Mouse (Mus musculus): ENCODE results near the gene Cpm. TPM values are rescaled to one million over a fixed set of nuclear protein-coding genes. Genes with fewer than 3 reads are reported as not detected.

The Cpm gene
- polyA plus RNA-seq, 1 experiment from 2014 or later = 3.1 TPM

DNA sequence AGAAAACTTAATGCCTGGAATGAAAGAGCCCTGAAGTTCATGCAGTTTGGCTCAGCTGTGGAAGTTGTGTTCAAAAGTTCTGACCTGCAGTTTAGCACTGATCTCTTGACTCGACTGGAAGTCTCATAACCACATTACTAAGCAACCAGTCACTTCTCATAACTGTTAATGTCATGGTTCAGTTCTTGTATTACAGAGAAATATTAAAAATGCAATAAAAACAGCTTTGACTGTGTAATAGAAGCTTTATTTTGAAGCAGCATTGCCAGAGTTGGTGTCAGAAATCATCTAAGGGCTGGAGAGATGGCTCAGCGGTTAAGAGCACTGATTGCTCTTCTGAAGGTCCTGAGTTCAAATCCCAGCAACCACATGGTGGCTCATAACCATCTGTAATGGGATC is 1.5 kb downstream of the Cpm start:
- no peak overlapping the region for H3K4me3 ChIP-seq
- no peaks in the 10 kb centered on the region for H3K36me3 ChIP-seq
- WGBS = 72% methylated on average over 2 of the region's 2 CpGs
- H3K4me2 ChIP-seq = no peak overlapping the region
- no peak overlapping the region for H3K9ac ChIP-seq
- H3K27ac ChIP-seq = no peak overlapping the region
- no peak for ATAC-seq (ENCODE audit: low FRiP score)
- H3K4me1 ChIP-seq (replicated peaks) = peaks cover 16% of the 10 kb centered on the region
- no peaks in the 10 kb centered on the region for H3K9me3 ChIP-seq
- peaks cover 61% of the 10 kb centered on the region for H3K27me3 ChIP-seq

DNA sequence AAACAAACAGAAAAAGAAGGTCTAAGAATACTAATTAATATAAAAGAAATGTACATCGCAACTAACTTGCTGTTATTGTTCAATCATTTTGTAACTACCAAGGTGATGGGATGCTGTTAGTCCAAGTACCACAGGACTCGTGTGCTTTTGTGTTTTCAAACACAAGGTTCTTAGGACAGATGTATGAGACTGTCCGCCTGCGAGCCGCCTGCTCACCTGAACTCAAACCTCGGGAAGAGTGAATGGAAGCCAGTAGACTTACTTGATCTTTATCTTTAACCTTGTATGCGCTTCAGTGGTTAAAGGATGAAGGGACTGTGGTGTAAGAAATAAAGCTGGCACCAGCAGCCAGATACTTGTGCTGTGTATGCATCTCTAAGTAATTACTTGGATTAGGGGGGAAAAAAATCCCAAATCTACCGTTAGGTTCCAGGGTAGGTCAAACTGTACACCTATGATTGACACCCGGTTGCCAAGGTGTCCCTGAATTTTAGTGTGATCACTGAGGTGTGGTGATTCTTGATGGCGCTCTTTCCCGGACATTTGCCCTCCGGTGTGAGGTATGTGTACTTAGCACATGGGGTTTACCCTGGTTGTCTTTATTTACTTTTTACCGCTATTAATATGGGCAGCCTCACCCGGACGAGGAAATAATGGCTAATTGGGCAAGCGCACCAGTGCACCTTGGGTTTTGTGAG is 2.4 kb downstream of the Cpm start:
- Histone ChIP-seq H3K27ac (no peak overlapping the region), H3K9ac (no peak overlapping the region), H3K27me3 (peaks cover 61% of the 10 kb centered on the region), H3K36me3 (no peaks in the 10 kb centered on the region), H3K4me3 (no peak overlapping the region), H3K9me3 (no peaks in the 10 kb centered on the region), H3K4me2 (no peak overlapping the region), H3K4me1 (replicated peaks) (peaks cover 16% of the 10 kb centered on the region)
- ATAC-seq (ENCODE audit: low FRiP score) = no peak
- 89% methylated on average over 16 of the region's 16 CpGs for WGBS

DNA sequence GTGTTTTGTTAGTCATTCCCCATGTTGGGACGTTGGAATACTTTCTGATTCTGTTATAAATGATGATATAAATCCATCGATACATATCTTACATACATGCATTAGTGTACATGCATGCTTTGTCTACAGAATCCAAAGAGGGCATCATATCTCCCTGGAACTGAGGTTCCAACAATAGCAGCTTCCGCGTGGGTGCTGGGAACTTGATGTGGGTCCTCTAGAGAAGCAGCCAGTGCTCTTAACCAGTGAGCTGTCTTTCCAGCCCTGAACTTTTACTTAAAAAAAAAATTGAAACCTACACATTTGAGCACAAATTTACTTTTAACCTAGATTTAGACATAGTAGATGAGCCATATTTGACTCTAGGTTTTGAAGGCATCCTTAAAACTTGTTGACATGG is 3.1 kb downstream of the Cpm start:
- 90% methylated on average over 4 of the region's 4 CpGs for WGBS
- H3K27me3 ChIP-seq = peaks cover 54% of the 10 kb centered on the region
- H3K36me3 ChIP-seq = no peaks in the 10 kb centered on the region
- H3K4me3 ChIP-seq = no peak overlapping the region
- H3K9ac ChIP-seq = no peak overlapping the region
- ATAC-seq (ENCODE audit: low FRiP score) = no peak
- H3K4me2 ChIP-seq = no peak overlapping the region
- H3K27ac ChIP-seq = no peak overlapping the region
- H3K4me1 ChIP-seq (replicated peaks) = peaks cover 16% of the 10 kb centered on the region
- H3K9me3 ChIP-seq = no peaks in the 10 kb centered on the region

DNA sequence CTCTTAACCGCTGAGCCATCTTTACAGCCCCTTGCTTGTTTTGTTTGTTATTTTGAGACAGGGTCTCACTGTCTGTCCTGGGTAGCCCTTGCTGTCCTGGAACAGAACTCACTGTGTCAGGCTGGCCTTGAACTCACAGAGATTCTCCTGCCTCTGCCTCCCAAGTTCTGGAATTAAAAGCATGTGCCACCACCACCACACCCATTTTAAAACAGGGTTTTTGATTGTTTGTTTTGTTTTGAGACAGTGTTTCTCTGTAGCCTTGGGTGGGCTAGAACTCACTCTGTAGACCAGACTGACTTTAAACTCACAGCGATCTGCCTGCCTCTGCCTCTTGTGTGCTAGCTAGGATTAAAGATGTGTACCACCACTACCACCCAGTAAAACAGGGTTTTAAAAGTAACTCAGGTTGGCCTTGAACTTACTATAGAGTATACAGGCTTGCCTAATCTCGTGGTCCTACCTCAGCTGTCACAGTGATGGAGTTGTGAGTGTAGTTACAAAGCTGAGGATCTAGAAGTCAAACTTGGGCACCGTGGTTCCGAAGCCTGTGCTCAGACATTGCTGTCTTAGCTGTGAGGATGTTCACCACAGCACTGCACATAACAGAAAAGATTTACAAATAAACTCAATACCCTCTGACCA is 4.4 kb downstream of the Cpm start:
- no peaks in the 10 kb centered on the region for H3K36me3 ChIP-seq
- peaks cover 14% of the 10 kb centered on the region for H3K4me1 ChIP-seq (replicated peaks)
- no peak overlapping the region for H3K27ac ChIP-seq
- 92% methylated on average over 5 of the region's 5 CpGs for WGBS
- peaks cover 41% of the 10 kb centered on the region for H3K27me3 ChIP-seq
- no peak overlapping the region for H3K4me3 ChIP-seq
- no peaks in the 10 kb centered on the region for H3K9me3 ChIP-seq
- H3K9ac ChIP-seq = no peak overlapping the region
- no peak overlapping the region for H3K4me2 ChIP-seq
- no peak for ATAC-seq (ENCODE audit: low FRiP score)

DNA sequence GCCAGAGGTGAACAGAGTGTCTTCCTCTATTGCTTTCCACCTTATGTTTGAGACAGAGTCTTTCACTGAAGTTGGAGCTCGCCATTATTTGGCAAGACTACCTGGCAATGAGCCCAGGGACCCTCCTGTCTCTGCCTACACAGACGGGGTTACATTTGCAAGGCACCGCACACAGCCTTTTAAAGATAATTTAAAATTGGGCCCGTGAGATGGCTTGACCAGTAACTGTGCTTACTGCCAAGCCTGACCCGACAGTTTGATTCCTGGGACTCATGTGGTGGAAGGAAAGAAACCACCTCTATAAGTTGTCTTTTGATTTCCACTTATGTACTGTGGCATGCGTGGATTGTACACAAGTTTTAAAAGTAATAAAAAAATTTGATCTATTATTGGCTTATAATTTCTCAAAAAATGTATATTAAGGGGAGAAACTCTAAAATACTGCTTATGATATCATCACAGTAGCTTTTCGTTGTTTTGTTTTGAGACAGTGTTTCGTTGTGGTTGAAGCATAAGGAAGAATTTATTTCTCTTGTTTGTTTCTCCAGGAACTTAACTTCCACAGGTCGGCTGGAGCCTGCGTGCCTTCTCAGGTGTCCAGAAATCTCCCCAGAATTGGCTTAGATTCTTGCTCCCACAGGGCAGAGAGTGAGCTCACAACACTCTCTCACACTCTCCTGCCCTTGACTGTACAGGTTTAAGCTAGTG is 5.2 kb downstream of the Cpm start:
- 89% methylated on average over 10 of the region's 10 CpGs for WGBS
- peaks cover 6% of the 10 kb centered on the region for H3K4me1 ChIP-seq (replicated peaks)

DNA sequence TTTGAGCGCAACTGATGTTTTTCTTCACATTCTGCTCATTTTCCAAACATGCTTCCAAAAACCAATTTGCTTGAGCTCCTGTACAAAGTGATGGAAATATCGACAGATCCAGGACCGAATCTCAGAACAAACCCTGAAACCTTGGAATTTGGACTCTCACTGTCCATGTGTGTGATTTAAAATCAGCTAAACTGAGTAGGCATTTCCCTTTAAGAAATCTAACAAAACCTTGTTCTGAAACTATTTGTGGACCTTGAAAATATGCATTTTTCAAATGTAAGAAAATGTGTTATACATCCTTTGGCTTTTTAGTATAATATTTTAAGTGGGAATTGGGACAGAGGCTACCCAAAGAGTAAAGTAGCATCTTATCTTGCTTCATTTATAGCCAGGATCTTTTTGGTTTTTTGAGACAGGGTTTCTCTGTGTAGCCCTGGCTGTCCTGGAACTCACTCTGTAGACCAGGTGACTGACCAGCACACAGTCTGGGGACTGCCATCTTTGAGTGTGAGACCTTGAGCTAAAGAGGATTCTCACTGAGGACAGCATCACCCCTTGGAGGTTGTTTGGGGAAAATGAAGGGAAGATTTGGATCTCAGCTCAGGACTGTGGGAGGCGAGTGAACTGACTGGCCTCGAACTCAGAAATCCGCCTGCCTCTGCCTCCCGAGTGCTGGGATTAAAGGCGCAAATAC is 5.9 kb downstream of the Cpm start:
- Histone ChIP-seq H3K9ac (no peak overlapping the region), H3K4me2 (no peak overlapping the region), H3K4me3 (no peak overlapping the region), H3K27me3 (peaks cover 25% of the 10 kb centered on the region), H3K27ac (no peak overlapping the region), H3K4me1 (replicated peaks) (no peaks in the 10 kb centered on the region), H3K36me3 (no peaks in the 10 kb centered on the region), H3K9me3 (no peaks in the 10 kb centered on the region)
- WGBS = 95% methylated on average over 8 of the region's 8 CpGs
- ATAC-seq (ENCODE audit: low FRiP score) = no peak

More for the DNA sequence above, 5.2 kb downstream of the Cpm start:
- ATAC-seq (ENCODE audit: low FRiP score) = no peak
- no peak overlapping the region for H3K9ac ChIP-seq
- H3K27me3 ChIP-seq = peaks cover 33% of the 10 kb centered on the region
- H3K27ac ChIP-seq = no peak overlapping the region
- no peak overlapping the region for H3K4me2 ChIP-seq
- no peaks in the 10 kb centered on the region for H3K36me3 ChIP-seq
- no peak overlapping the region for H3K4me3 ChIP-seq
- H3K9me3 ChIP-seq = no peaks in the 10 kb centered on the region

DNA sequence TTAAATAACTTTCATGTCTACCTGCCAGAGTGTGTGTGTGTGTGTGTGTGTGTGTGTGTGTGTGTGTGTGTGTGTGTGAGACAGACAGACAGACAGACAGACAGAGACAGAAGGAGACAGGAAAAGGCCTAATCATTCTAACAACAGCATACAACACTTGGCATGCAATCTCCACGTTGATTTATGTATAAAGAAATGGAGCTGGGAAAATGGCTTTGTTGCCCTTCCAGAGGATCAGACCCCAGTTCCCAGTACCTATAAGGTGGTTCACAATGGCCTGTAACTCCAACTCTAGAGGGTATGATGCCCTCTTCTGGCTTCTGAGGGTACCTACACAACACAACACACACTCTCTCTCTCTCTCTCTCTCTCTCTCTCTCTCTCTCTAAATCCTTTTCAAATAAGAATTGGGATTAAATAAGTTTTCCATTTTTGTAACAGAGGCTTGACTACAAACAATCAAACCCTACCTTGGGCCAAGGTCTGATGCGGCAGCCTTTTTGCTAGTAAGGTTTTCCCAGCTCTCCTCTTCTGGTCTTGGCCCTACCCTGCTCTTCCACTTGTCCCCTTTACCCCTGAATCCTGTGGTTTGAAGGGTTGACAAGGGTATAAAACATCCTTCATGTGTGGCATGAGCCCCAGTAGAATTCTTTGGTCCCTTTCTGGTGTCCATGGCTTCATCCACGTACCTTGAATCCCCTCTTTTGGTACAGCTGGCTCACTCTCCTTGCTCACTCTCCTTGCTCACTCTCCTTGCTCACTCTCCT is 6.7 kb downstream of the Cpm start:
- WGBS = 89% methylated on average over 3 of the region's 3 CpGs
- peaks cover 18% of the 10 kb centered on the region for H3K27me3 ChIP-seq
- no peak overlapping the region for H3K9ac ChIP-seq
- no peak for ATAC-seq (ENCODE audit: low FRiP score)
- no peaks in the 10 kb centered on the region for H3K9me3 ChIP-seq
- H3K36me3 ChIP-seq = no peaks in the 10 kb centered on the region
- H3K27ac ChIP-seq = no peak overlapping the region
- H3K4me1 ChIP-seq (replicated peaks) = no peaks in the 10 kb centered on the region
- H3K4me3 ChIP-seq = no peak overlapping the region
- H3K4me2 ChIP-seq = no peak overlapping the region

DNA sequence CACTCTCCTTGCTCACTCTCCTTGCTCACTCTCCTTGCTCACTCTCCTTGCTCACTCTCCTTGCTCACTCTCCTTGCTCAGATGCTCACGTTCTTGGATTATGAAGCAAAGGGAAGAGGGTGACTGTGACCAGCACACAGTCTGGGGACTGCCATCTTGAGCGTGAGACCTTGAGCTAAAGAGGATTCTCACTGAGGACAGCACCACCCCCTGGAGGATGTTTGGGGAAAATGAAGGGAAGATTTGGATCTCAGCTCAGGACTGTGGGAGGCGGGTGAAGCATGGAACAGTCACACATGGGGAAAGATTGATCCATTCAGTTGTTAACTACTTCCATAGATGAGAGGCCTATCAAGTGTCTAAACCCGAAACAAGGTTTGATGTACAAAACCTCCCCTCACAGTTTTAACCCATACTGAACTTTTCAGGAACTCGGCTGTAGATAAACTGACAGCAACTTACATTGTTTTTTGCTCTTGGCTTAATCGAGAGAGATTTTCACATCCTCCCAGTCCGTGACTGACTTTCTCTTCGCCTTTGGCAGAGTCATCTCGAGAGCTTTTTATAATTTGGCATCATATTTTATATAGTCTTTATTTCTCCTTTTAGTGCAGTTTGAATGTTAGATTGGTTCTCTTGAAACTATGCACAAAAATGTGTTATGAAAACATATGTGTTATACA is 7.9 kb downstream of the Cpm start:
- ATAC-seq (ENCODE audit: low FRiP score) = no peak
- 77% methylated on average over 9 of the region's 9 CpGs for WGBS
- no peaks in the 10 kb centered on the region for H3K9me3 ChIP-seq

DNA sequence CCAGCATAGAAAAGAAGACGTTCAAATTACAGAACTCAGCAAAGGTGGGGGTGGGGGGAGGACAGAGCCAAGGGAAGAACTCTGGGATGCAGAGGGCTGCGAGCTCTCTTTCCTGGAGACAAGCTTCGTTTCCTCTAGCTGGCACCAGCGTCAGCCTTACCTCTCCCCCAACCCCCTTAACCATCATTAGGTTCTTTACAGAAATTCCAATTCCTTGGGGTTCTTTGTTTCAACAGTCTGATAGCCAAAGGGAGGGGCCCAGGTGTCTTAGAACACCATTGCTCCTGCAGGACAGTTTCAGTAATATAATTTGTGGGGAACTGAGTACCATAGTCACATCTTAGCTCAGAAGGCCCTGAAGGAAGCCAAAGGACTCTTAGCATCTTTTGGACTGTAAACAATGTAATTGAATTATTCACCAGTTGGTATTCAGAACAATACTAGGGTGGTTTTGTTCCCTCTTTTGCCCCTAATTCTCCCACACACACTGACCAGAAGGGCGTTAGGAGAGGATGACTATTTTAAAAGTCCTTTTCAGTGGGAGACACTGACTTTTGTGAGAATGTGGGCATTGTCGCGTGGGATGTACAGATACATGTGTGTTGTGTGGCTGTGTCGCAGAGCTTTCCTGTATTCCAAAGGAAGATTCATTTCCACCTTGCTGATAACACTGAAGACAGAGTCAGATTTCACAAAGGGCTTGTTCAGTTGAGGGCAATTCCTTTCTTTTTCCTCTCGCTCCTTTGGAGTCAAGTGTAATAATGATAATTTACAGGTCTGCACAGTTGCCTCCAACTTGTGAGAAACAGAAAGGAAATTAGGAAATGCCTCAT is 8.7 kb downstream of the Cpm start:
- no peak for ATAC-seq (ENCODE audit: low FRiP score)
- 0 out of 2 replicates have a peak, but pooled peaks cover 5% of the 10 kb centered on the region for H3K27me3 ChIP-seq
- no peak overlapping the region for H3K27ac ChIP-seq
- 73% methylated on average over 9 of the region's 9 CpGs for WGBS
- H3K4me2 ChIP-seq = no peak overlapping the region
- H3K4me3 ChIP-seq = no peak overlapping the region
- no peaks in the 10 kb centered on the region for H3K9me3 ChIP-seq
- H3K4me1 ChIP-seq (replicated peaks) = no peaks in the 10 kb centered on the region; the same call in 1 of the 2 replicates
- no peaks in the 10 kb centered on the region for H3K36me3 ChIP-seq
- H3K9ac ChIP-seq = no peak overlapping the region

More for the DNA sequence above, 7.9 kb downstream of the Cpm start:
- Histone ChIP-seq H3K4me2 (no peak overlapping the region), H3K9ac (no peak overlapping the region), H3K27ac (no peak overlapping the region), H3K4me3 (no peak overlapping the region), H3K27me3 (peaks cover 8% of the 10 kb centered on the region; the same call in 1 of the 2 replicates), H3K4me1 (replicated peaks) (no peaks in the 10 kb centered on the region; the same call in 1 of the 2 replicates), H3K36me3 (no peaks in the 10 kb centered on the region)

DNA sequence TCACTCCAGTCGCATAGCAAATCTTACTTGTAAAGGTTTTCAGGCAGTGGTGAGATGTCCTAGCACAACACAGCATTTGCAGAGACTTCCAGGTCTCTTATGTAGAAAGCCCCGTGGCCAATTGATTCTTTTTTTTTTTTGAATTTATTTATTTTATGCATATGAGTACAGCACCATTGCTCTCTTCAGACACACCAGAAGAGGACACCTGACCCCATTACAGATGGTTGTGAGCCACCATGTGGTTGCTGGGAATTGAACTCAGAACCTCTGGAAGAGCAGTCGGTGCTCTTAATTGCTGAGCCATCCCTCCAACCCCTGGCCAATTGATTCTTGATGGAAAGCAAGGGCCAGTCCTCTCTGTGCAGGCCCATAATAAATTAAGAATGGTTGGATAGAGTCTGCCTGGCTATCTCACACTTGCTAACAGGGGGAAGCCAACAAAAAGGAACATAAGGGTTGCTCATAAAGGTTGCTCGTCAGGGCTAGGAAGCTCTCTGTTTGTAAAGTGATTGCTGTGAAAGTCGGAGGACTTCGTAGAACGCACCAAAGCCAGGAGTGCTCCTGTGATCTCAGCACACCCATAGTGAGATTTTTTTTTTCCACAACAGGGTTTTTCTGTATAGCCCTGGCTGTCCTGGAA is 9.4 kb downstream of the Cpm start:
- Histone ChIP-seq H3K9ac (no peak overlapping the region), H3K27ac (no peak overlapping the region), H3K4me1 (replicated peaks) (no peaks in the 10 kb centered on the region; the same call in 1 of the 2 replicates), H3K4me3 (no peak overlapping the region), H3K4me2 (no peak overlapping the region), H3K9me3 (no peaks in the 10 kb centered on the region), H3K36me3 (no peaks in the 10 kb centered on the region), H3K27me3 (0 out of 2 replicates have a peak, but pooled peaks cover 5% of the 10 kb centered on the region)
- 90% methylated on average over 7 of the region's 7 CpGs for WGBS
- ATAC-seq (ENCODE audit: low FRiP score) = no peak
